23 mouse cellular contexts compared by ENCODE assay signal in genomic region chr16:93449925-93450324, GRCm38 (mm10).
DNase-seq lines count a peak whose midpoint lies in the region; ATAC-seq lines count a peak whose summit lies in the region.
"Had no signal": no experiment of that assay in that cellular context is flagged by ENCODE, and none has a peak within 500 bp of the region (broad histone marks: within the 10 kb centered on the region; RNA-seq: fewer than 3 reads in every experiment).

No protein-coding gene starts in this region.

- H3K9me3 ChIP-seq in kidney, embryonic 16.5 days (ENCODE audit: low read length): no peaks in the 10 kb centered on the region
- H3K9me3 ChIP-seq: heart, embryonic 15.5 days; neural tube, embryonic 12.5 days; stomach, embryonic 15.5 days had no signal

- ATAC-seq in kidney, embryonic 16.5 days (ENCODE audit: low FRiP score, low TSS enrichment): peak; percentile 68
- ATAC-seq: activated CD4-positive, CD25-positive, alpha-beta regulatory T cell, adult 4 months; forebrain, embryonic 16.5 days had no signal

- H3K4me3 ChIP-seq in kidney, embryonic 16.5 days (ENCODE audit: low read length): no peak overlapping the region
- H3K4me3 ChIP-seq: heart, adult 2 months; heart, embryonic 15.5 days; neural tube, embryonic 12.5 days; stomach, embryonic 15.5 days had no signal

- H3K27ac ChIP-seq in kidney, embryonic 16.5 days (ENCODE audit: low read length): no peak overlapping the region
- H3K27ac ChIP-seq: heart, adult 2 months; heart, embryonic 15.5 days; neural tube, embryonic 12.5 days; stomach, embryonic 15.5 days had no signal

- DNase-seq in kidney, postnatal 36 days: no peak
- DNase-seq in ZHBTc4 (ENCODE audit: low read depth, low spot score): peak; percentile 37
- peak; percentile 50 for DNase-seq in embryo, embryonic 9.5 days (ENCODE audit: extremely low spot score)
- DNase-seq in naive thymus-derived CD4-positive, alpha-beta T cell, adult 2 months (ENCODE audit: low read depth): peak; percentile 20
- DNase-seq in thymus, postnatal 36 days: no peak
- no peak for DNase-seq in layer of hippocampus, adult 18-20 months (ENCODE audit: low spot score in 2 of 2)
- DNase-seq: adrenal gland, postnatal 10 days; cerebellum, adult 9-11 months; gastrocnemius, postnatal 25 days; heart, adult 2 months; heart, postnatal 4 days; kidney, adult 2 months; left cerebral cortex, postnatal 4 days; lung, adult 18-20 months; lung, postnatal 14 days; right cerebral cortex, postnatal 25 days had no signal

- 7% methylated on average over 3 of the region's 3 CpGs for WGBS in kidney, embryonic 16.5 days

- H3K27me3 ChIP-seq in kidney, embryonic 16.5 days (ENCODE audit: insufficient read depth, low read length): peaks cover 5% of the 10 kb centered on the region; the same call in 1 of the 2 replicates
- H3K27me3 ChIP-seq: stomach, embryonic 15.5 days had no signal

- no peak overlapping the region for H3K4me2 ChIP-seq in kidney, embryonic 16.5 days (replicated peaks; ENCODE audit: low read depth, low read length)
- H3K4me2 ChIP-seq: heart, embryonic 15.5 days; liver, embryonic 11.5 days; neural tube, embryonic 12.5 days; stomach, embryonic 15.5 days had no signal

- no peak overlapping the region for H3K9ac ChIP-seq in kidney, embryonic 16.5 days (replicated peaks; ENCODE audit: low read length)
- H3K9ac ChIP-seq: heart, embryonic 15.5 days; neural tube, embryonic 12.5 days; stomach, embryonic 15.5 days had no signal

- no peaks in the 10 kb centered on the region for H3K36me3 ChIP-seq in kidney, embryonic 16.5 days (ENCODE audit: insufficient read depth, low read length)
- H3K36me3 ChIP-seq: heart, embryonic 15.5 days; neural tube, embryonic 12.5 days; stomach, embryonic 15.5 days had no signal

- peaks cover 5% of the 10 kb centered on the region; the same call in 1 of the 2 replicates for H3K4me1 ChIP-seq in kidney, embryonic 16.5 days (ENCODE audit: insufficient read depth, low read length)
- H3K4me1 ChIP-seq: neural tube, embryonic 12.5 days; stomach, embryonic 15.5 days had no signal

Comparison
In these comparisons a context has a peak if more than half of its experiments do, and no peak if none do; other contexts are left out.
1. DNase-seq: peak in ZHBTc4 (single experiment), embryo, embryonic 9.5 days (single experiment) and naive thymus-derived CD4-positive, alpha-beta T cell, adult 2 months (single experiment); none in kidney, postnatal 36 days (0 of 2), thymus, postnatal 36 days (0 of 2) and layer of hippocampus, adult 18-20 months (0 of 2).